Mouse (Mus musculus) CH12.LX (cell line): ENCODE data around the gene Rpl18. TPM values are rescaled to one million over a fixed set of nuclear protein-coding genes. Genes with fewer than 3 reads are reported as not detected.

Experiments used
- DNase-seq: peaks from one replicate; pipeline ENCODE4 v3.0.0-alpha.2; 2013; ENCODE audit errors: extremely low read depth
- H3K27ac ChIP-seq: 2 replicates; pipeline ENCODE4 v1.5.1; 2012; ENCODE audit warnings: low read depth, mild to moderate bottlenecking, control low read depth, moderate library complexity; ENCODE audit not compliant: insufficient read depth
- H3K27me3 ChIP-seq: replicated peaks from 2 replicates; pipeline ENCODE3; 2012; ENCODE audit warnings: inconsistent platforms
- H3K36me3 ChIP-seq, 2 experiments: replicated peaks in 1 of 2; 2 replicates each; pipeline versions ENCODE3 to v1.6.1; 2012; ENCODE audit warnings: inconsistent platforms in 1 of 2, low read length in 1 of 2, mild to moderate bottlenecking in 1 of 2, mixed read lengths in 1 of 2, moderate library complexity in 1 of 2; ENCODE audit not compliant: control insufficient read depth in 1 of 2, insufficient read depth in 1 of 2
- H3K4me1 ChIP-seq, 2 experiments: 2 replicates each; pipeline ENCODE4 v1.6.1; 2012; ENCODE audit warnings: inconsistent platforms in 1 of 2, moderate library complexity in 1 of 2; ENCODE audit not compliant: insufficient read depth in 2 of 2, control insufficient read depth in 1 of 2
- H3K4me2 ChIP-seq: 2 replicates; pipeline ENCODE4 v1.6.1; 2012; ENCODE audit warnings: low read depth, mild to moderate bottlenecking, control low read depth; ENCODE audit not compliant: poor library complexity, insufficient read depth, severe bottlenecking
- H3K4me3 ChIP-seq, 3 experiments: fragments of 150-350 bp in 1 of 3; sonication (generic) in 1 of 3; replicated peaks in 1 of 3; 2 replicates each; pipeline versions ENCODE3 to v1.5.1; 2011 to 2012; ENCODE audit warnings: low read depth in 2 of 3, low read length in 2 of 3, mild to moderate bottlenecking in 2 of 3, moderate library complexity in 2 of 3, control low read depth in 1 of 3, improper control_type of control experiment in 1 of 3, inconsistent platforms in 1 of 3, mixed read lengths in 1 of 3; ENCODE audit not compliant: poor library complexity in 1 of 3
- H3K79me2 ChIP-seq: replicated peaks from 2 replicates; pipeline ENCODE4 v1.6.1; 2012; ENCODE audit warnings: mild to moderate bottlenecking, moderate library complexity; ENCODE audit not compliant: control insufficient read depth, poor library complexity, insufficient read depth, severe bottlenecking; ENCODE audit errors: extremely low read depth
- H3K9ac ChIP-seq: 2 replicates; pipeline ENCODE4 v1.6.1; 2012; ENCODE audit warnings: low read depth, mild to moderate bottlenecking, control low read depth, moderate library complexity; ENCODE audit not compliant: insufficient read depth
- H3K9me3 ChIP-seq: replicated peaks from 2 replicates; pipeline ENCODE3; 2012; ENCODE audit warnings: low read length, inconsistent platforms, mixed read lengths
- BHLHE40 ChIP-seq: IDR thresholded peaks from 2 replicates; pipeline ENCODE4 v1.6.1; 2011; ENCODE audit warnings: mild to moderate bottlenecking, low read depth, low read length, improper control_type of control experiment
- CHD1 ChIP-seq: IDR thresholded peaks from 2 replicates; pipeline ENCODE4 v1.6.1; 2012; ENCODE audit warnings: low read depth, low read length, improper control_type of control experiment, inconsistent platforms
- CTCF ChIP-seq, 2 experiments: IDR thresholded peaks in 1 of 2; conservative IDR thresholded peaks in 1 of 2; 2 replicates each; pipeline ENCODE4 v1.5.1; 2011 to 2012; ENCODE audit warnings: low read depth in 2 of 2, low read length in 2 of 2, improper control_type of control experiment in 1 of 2, inconsistent platforms in 1 of 2, mild to moderate bottlenecking in 1 of 2, moderate library complexity in 1 of 2
- E2F4 ChIP-seq: IDR thresholded peaks from 2 replicates; pipeline ENCODE4 v1.6.1; 2011; ENCODE audit warnings: low read depth, low read length, improper control_type of control experiment; ENCODE audit not compliant: insufficient replicate concordance
- EP300 ChIP-seq: IDR thresholded peaks from 2 replicates; pipeline ENCODE4 v1.6.1; 2011; ENCODE audit warnings: low read length, improper control_type of control experiment
- ETS1 ChIP-seq: conservative IDR thresholded peaks from 2 replicates; pipeline ENCODE4 v1.6.1; 2012; ENCODE audit warnings: low read depth, mild to moderate bottlenecking, inconsistent platforms, low read length, improper control_type of control experiment, moderate library complexity
- HCFC1 ChIP-seq: IDR thresholded peaks from 2 replicates; pipeline ENCODE4 v1.6.1; 2012; ENCODE audit warnings: low read depth, mild to moderate bottlenecking, inconsistent platforms, low read length, improper control_type of control experiment
- IRF4 ChIP-seq: IDR thresholded peaks from 2 replicates; pipeline ENCODE4 v1.6.1; 2014; ENCODE audit warnings: low read depth, mild to moderate bottlenecking, inconsistent platforms, low read length, improper control_type of control experiment
- JUN ChIP-seq: IDR thresholded peaks from 2 replicates; pipeline ENCODE4 v1.6.1; 2011; ENCODE audit warnings: low read depth, mild to moderate bottlenecking, low read length, improper control_type of control experiment, moderate library complexity; ENCODE audit not compliant: insufficient read depth
- JUND ChIP-seq: conservative IDR thresholded peaks from 2 replicates; pipeline ENCODE4 v1.6.1; 2011; ENCODE audit warnings: low read depth, low read length, improper control_type of control experiment
- KAT2A ChIP-seq: IDR thresholded peaks from 2 replicates; pipeline ENCODE4 v1.6.1; 2012; ENCODE audit warnings: low read length, improper control_type of control experiment, inconsistent platforms; ENCODE audit not compliant: insufficient replicate concordance
- MAFK ChIP-seq: IDR thresholded peaks from 2 replicates; pipeline ENCODE4 v1.6.1; 2011; ENCODE audit warnings: low read length, improper control_type of control experiment; ENCODE audit not compliant: insufficient replicate concordance
- MAX ChIP-seq: IDR thresholded peaks from 2 replicates; pipeline ENCODE4 v1.6.1; 2011; ENCODE audit warnings: low read length, improper control_type of control experiment
- MEF2A ChIP-seq: IDR thresholded peaks from 2 replicates; pipeline ENCODE4 v1.6.1; 2014; ENCODE audit warnings: low read depth, mild to moderate bottlenecking, inconsistent platforms, low read length, improper control_type of control experiment, borderline replicate concordance
- MXI1 ChIP-seq: IDR thresholded peaks from 2 replicates; pipeline ENCODE4 v1.6.1; 2011; ENCODE audit warnings: mild to moderate bottlenecking, low read depth, low read length, improper control_type of control experiment
- MYC ChIP-seq: IDR thresholded peaks from 2 replicates; pipeline ENCODE4 v1.6.1; 2011; ENCODE audit warnings: low read depth, mild to moderate bottlenecking, improper control_type of control experiment, low read length
- NELFE ChIP-seq: IDR thresholded peaks from 2 replicates; pipeline ENCODE4 v1.6.1; 2011; ENCODE audit warnings: low read depth, low read length, improper control_type of control experiment
- NRF1 ChIP-seq: IDR thresholded peaks from 2 replicates; pipeline ENCODE4 v1.6.1; 2014; ENCODE audit warnings: low read depth, mild to moderate bottlenecking, inconsistent platforms, low read length, improper control_type of control experiment, moderate library complexity
- PAX5 ChIP-seq: IDR thresholded peaks from 2 replicates; pipeline ENCODE4 v1.6.1; 2012; ENCODE audit warnings: low read length, inconsistent platforms, mixed read lengths
- POLR2A ChIP-seq: IDR thresholded peaks from 2 replicates; pipeline ENCODE4 v1.6.1; 2011; ENCODE audit warnings: low read depth, mild to moderate bottlenecking, improper control_type of control experiment, low read length
- POLR2AphosphoS2 ChIP-seq: IDR thresholded peaks from 2 replicates; pipeline ENCODE4 v1.6.1; 2011; ENCODE audit warnings: low read depth, low read length, improper control_type of control experiment
- RAD21 ChIP-seq: IDR thresholded peaks from 2 replicates; pipeline ENCODE4 v1.6.1; 2011; ENCODE audit warnings: low read depth, mild to moderate bottlenecking, low read length, improper control_type of control experiment, moderate library complexity
- RCOR1 ChIP-seq: conservative IDR thresholded peaks from 2 replicates; pipeline ENCODE4 v1.6.1; 2012; ENCODE audit warnings: low read depth, mild to moderate bottlenecking, inconsistent platforms, low read length, improper control_type of control experiment
- SIN3A ChIP-seq: IDR thresholded peaks from 2 replicates; pipeline ENCODE4 v1.6.1; 2012; ENCODE audit warnings: low read length, improper control_type of control experiment, inconsistent platforms
- TBP ChIP-seq: conservative IDR thresholded peaks from 2 replicates; pipeline ENCODE4 v1.6.1; 2011; ENCODE audit warnings: low read depth, low read length, improper control_type of control experiment
- TCF12 ChIP-seq: IDR thresholded peaks from 2 replicates; pipeline ENCODE4 v1.6.1; 2014; ENCODE audit warnings: low read depth, mild to moderate bottlenecking, inconsistent platforms, low read length, improper control_type of control experiment
- USF2 ChIP-seq: conservative IDR thresholded peaks from 2 replicates; pipeline ENCODE4 v1.6.1; 2011; ENCODE audit warnings: low read depth, low read length, improper control_type of control experiment
- ZC3H11A ChIP-seq: IDR thresholded peaks from 2 replicates; pipeline ENCODE4 v1.6.1; 2012; ENCODE audit warnings: low read depth, mild to moderate bottlenecking, inconsistent platforms, low read length, improper control_type of control experiment
- ZKSCAN1 ChIP-seq: IDR thresholded peaks from 2 replicates; pipeline ENCODE4 v1.6.1; 2012; ENCODE audit warnings: low read depth, inconsistent platforms, low read length, improper control_type of control experiment, borderline replicate concordance
- ZMIZ1 ChIP-seq: IDR thresholded peaks from 2 replicates; pipeline ENCODE4 v1.6.1; 2012; ENCODE audit warnings: low read depth, mild to moderate bottlenecking, inconsistent platforms, low read length, improper control_type of control experiment
- ZNF384 ChIP-seq: IDR thresholded peaks from 2 replicates; pipeline ENCODE4 v1.6.1; 2012; ENCODE audit warnings: low read depth, low read length, improper control_type of control experiment, inconsistent platforms
- dilution Hi-C: fragments of 300-500 bp; cut with MboI; formaldehyde crosslinking; loops from 2 replicates; pipeline ENCODE4 v1.14.3; 2020; ENCODE audit warnings: low sequenced_read_pairs; ENCODE audit not compliant: extremely low pct_unique_long_range_greater_than_20kb, extremely low pct_ligation_motif_present
- in situ Hi-C: fragments of 300-500 bp; cut with MboI; formaldehyde crosslinking; loops from 3 replicates; pipeline ENCODE4 v1.14.3; 2019; ENCODE audit warnings: low sequenced_read_pairs, low pct_ligation_motif_present, low pct_unique_long_range_greater_than_20kb, mixed read lengths
- polyA plus RNA-seq: library from polyadenylated mRNA; unstranded; fragments of >175 nt; gene quantifications from 2 replicates; pipeline ENCODE4 v1.2.1, GENCODE M21; 2012; ENCODE audit warnings: low read depth; ENCODE audit not compliant: insufficient read length
- total RNA-seq, 2 experiments: library from RNA; depleted of rRNA; stranded (reverse); fragments of 300-350 nt in 1 of 2; fragments of >200 nt in 1 of 2; gene quantifications; 2 replicates each; pipeline ENCODE4 v1.2.3; 2012 to 2014

Rpl18 gene
- total and polyA plus RNA-seq, 3 experiments: 2,393 to 3,766 (median 3,204) TPM

DNA sequence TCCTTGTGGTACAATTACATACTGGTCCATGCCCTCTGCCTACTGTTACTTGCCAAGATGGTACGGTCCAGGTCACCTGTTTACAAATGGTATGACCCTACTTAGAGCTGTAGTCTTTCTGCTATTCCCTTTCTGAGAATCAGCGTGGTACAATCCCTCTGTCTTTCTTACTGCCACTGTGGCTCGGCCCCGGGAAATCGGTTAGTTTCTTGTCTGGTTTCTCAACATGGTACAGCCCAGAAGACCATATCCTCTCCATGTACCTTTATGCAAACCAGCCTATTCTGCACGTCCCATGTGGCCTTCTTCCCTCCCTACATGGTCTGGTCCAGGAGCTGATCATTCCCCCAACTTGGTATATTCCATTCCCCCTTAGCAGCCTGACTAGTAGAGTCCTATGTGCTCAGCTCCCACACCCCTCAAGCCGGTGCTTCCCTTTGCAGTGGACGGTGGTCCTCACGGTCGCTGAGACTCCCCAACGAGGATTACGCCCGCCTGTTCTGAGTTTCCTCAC is 11.2 kb upstream of the Rpl18 start:
- H3K4me2 ChIP-seq: peak overlapping the region; percentile 91
- dilution Hi-C loops: no loop called here
- H3K9ac ChIP-seq: peak overlapping the region; percentile 58; the same call in 1 of the 2 replicates
- no peaks in the 10 kb centered on the region for H3K9me3 ChIP-seq
- H3K4me3 ChIP-seq: peak overlapping the region; percentile 44 to 55 (median 46)
- peaks cover 0 to 4% of the 10 kb centered on the region in 2 experiments for H3K36me3 ChIP-seq
- H3K27ac ChIP-seq: peak overlapping the region; percentile 66
- H3K79me2 ChIP-seq: no peaks in the 10 kb centered on the region
- peak; percentile 88 for DNase-seq
- peaks cover 3 to 61% of the 10 kb centered on the region in 2 experiments; a peak in 3 of 4 replicates for H3K4me1 ChIP-seq
- in situ Hi-C loops: no loop called here
- no peaks in the 10 kb centered on the region for H3K27me3 ChIP-seq
- TF ChIP-seq NELFE (peak; percentile 66; the same call in 1 of the 2 replicates), MEF2A (peak; percentile 49; the same call in 1 of the 2 replicates), EP300 (no peak), ZNF384 (no peak), ZMIZ1 (0 out of 2 replicates have a peak, but pooled peaks have one; percentile 73), ZC3H11A (no peak), KAT2A (0 out of 2 replicates have a peak, but pooled peaks have one; percentile 33), JUND (no peak), POLR2AphosphoS2 (0 out of 2 replicates have a peak, but pooled peaks have one; percentile 62), E2F4 (no peak), HCFC1 (0 out of 2 replicates have a peak, but pooled peaks have one; percentile 15), CHD1 (peak; percentile 99), NRF1 (no peak), ZKSCAN1 (no peak), RAD21 (no peak), ETS1 (peak; percentile 30; the same call in 1 of the 2 replicates), PAX5 (no peak), MYC (peak; percentile 80; the same call in 1 of the 2 replicates), MAFK (no peak), TBP (0 out of 2 replicates have a peak, but pooled peaks have one; percentile 54), CTCF (conservative IDR thresholded peaks at IDR 0.05 in 1 of 2, IDR thresholded peaks at IDR 0.05 in 1 of 2; ENCODE audit: low read depth in 2 of 2, low read length in 2 of 2) (no peak), IRF4 (0 out of 2 replicates have a peak, but pooled peaks have one; percentile 46), JUN (no peak), SIN3A (peak; percentile 87), USF2 (no peak), TCF12 (peak; percentile 67; the same call in 1 of the 2 replicates), MXI1 (peak; percentile 43; the same call in 1 of the 2 replicates), RCOR1 (0 out of 2 replicates have a peak, but pooled peaks have one; percentile 61), BHLHE40 (0 out of 2 replicates have a peak, but pooled peaks have one; percentile 29), MAX (no peak), POLR2A (peak; percentile 80)
